Mouse (Mus musculus) heart, embryonic 15.5 days (tissue): Measurements from ENCODE around the gene Akp3. TPM values are rescaled to one million over a fixed set of nuclear protein-coding genes. Genes with fewer than 3 reads are reported as not detected.

Experiments
- polyA plus RNA-seq: library from polyadenylated mRNA; unstranded; fragments of >200 nt; fragmentation: Nextera tagmentation; extraction: Ambion mirVana; gene quantifications from 2 replicates; pipeline ENCODE4 v1.2.1, GENCODE M21; 2015

Akp3 gene
- polyA plus RNA-seq, 1 experiment from 2014 or later, result not detected

Other genes with a start within 250 kb of the Akp3 start
- gene Alppl2, start 35.0 kb upstream of the Akp3 start, polyA plus RNA-seq, result not detected in 2 replicates
- not detected in 2 replicates for gene Alpi, start 23.4 kb upstream of the Akp3 start, polyA plus RNA-seq
- gene Ecel1, start 31.5 kb downstream of the Akp3 start, polyA plus RNA-seq, result 0.83 and 5.1 TPM in 2 replicates
- 0.05 and 0.08 TPM in 2 replicates for gene Prss56, start 58.3 kb downstream of the Akp3 start, polyA plus RNA-seq
- not detected in 2 replicates for gene Chrnd, start 65.6 kb downstream of the Akp3 start, polyA plus RNA-seq
- gene Chrng, start 79.7 kb downstream of the Akp3 start, polyA plus RNA-seq, result 1.1 and 1.4 TPM in 2 replicates
- gene Eif4e2, start 88.9 kb downstream of the Akp3 start, polyA plus RNA-seq, result 99.0 and 106 TPM in 2 replicates
- 0.23 and 1.6 TPM in 2 replicates for gene Efhd1, start 139.4 kb downstream of the Akp3 start, polyA plus RNA-seq
- 30.8 and 34.9 TPM in 2 replicates for gene Gigyf2, start 202.0 kb downstream of the Akp3 start, polyA plus RNA-seq